Mouse (Mus musculus) embryonic facial prominence, embryonic 15.5 days (tissue): ENCODE results near the gene Med13l. TPM values are rescaled to one million over a fixed set of nuclear protein-coding genes. Genes with fewer than 3 reads are reported as not detected.

Source experiments
- ATAC-seq: fragments of 200-750 bp; cut with Nextera tagmentation; 2 replicates; pipeline ENCODE4 v1.8.0; 2017; ENCODE audit warnings: low read depth, moderate TSS enrichment; ENCODE audit not compliant: insufficient number of reproducible peaks, low FRiP score, low TSS enrichment
- H3K27ac ChIP-seq: fragments of 300-500 bp; sonication (generic); replicated peaks from 2 replicates; pipeline ENCODE4 v1.5.1; 2015; ENCODE audit warnings: mild to moderate bottlenecking, inconsistent platforms
- H3K27me3 ChIP-seq: fragments of 300-500 bp; sonication (generic); 2 replicates; pipeline ENCODE4 v1.6.1; 2015; ENCODE audit warnings: inconsistent platforms
- H3K36me3 ChIP-seq: fragments of 300-500 bp; sonication (generic); 2 replicates; pipeline ENCODE4 v1.6.1; 2015; ENCODE audit warnings: mild to moderate bottlenecking, inconsistent platforms
- H3K4me1 ChIP-seq: fragments of 300-500 bp; sonication (generic); 2 replicates; pipeline ENCODE4 v1.6.1; 2015; ENCODE audit warnings: inconsistent platforms
- H3K4me2 ChIP-seq: fragments of 300-500 bp; sonication (generic); replicated peaks from 2 replicates; pipeline ENCODE4 v1.6.1; 2015; ENCODE audit warnings: mild to moderate bottlenecking, inconsistent platforms
- H3K4me3 ChIP-seq: fragments of 300-500 bp; sonication (generic); replicated peaks from 2 replicates; pipeline ENCODE4 v1.5.1; 2015; ENCODE audit warnings: mild to moderate bottlenecking, inconsistent platforms
- H3K9ac ChIP-seq: fragments of 300-500 bp; sonication (generic); 2 replicates; pipeline ENCODE4 v1.6.1; 2015; ENCODE audit warnings: inconsistent platforms
- H3K9me3 ChIP-seq: fragments of 300-500 bp; sonication (generic); replicated peaks from 2 replicates; pipeline ENCODE4 v1.6.1; 2016; ENCODE audit warnings: inconsistent platforms
- WGBS: fragments of 180-500 bp; shearing (Covaris S2); methylation state at CpG from one replicate; pipeline ENCODE4 v1.1.7; 2015; 5-methylcytosine and 5-hydroxymethylcytosine counted together
- polyA plus RNA-seq: library from polyadenylated mRNA; unstranded; fragments of >200 nt; fragmentation: Nextera tagmentation; extraction: Ambion mirVana; gene quantifications from 2 replicates; pipeline ENCODE4 v1.2.1, GENCODE M21; 2015

Med13l gene
- 14.8 and 15.0 TPM in 2 replicates for polyA plus RNA-seq

- 1% methylated on average over 49 of the region's 120 CpGs for WGBS
- Histone ChIP-seq H3K9me3 (no peaks in the 10 kb centered on the region), H3K4me3 (peak within 1 kb of the TSS; percentile 76), H3K36me3 (no peaks in the 10 kb centered on the region), H3K4me2 (peak within 1 kb of the TSS; percentile 75), H3K9ac (peak within 1 kb of the TSS; percentile 87), H3K27ac (peak within 1 kb of the TSS; percentile 98), H3K27me3 (peaks cover 21% of the 10 kb centered on the region), H3K4me1 (peaks cover 31% of the 10 kb centered on the region)
- peak; percentile 68 for ATAC-seq
Measured at GRCm38 (mm10) chr5:118560385-118561085, at the start of gene Med13l. Med13l (plus strand) TSS chr5:118560679.

- Histone ChIP-seq H3K4me2 (no peak overlapping the region), H3K36me3 (no peaks in the 10 kb centered on the region), H3K9me3 (no peaks in the 10 kb centered on the region), H3K9ac (no peak overlapping the region), H3K4me3 (no peak overlapping the region), H3K27me3 (no peaks in the 10 kb centered on the region), H3K4me1 (peaks cover 31% of the 10 kb centered on the region), H3K27ac (no peak overlapping the region)
- 81% methylated on average over 4 of the region's 4 CpGs for WGBS
- no peak for ATAC-seq
Measured at GRCm38 (mm10) chr5:118510969-118511368, 49.5 kb upstream of the Med13l start.

GRCm38 (mm10) chr5:118513005-118513404 lies 47.5 kb upstream of the Med13l start:
- Histone ChIP-seq H3K9me3 (no peaks in the 10 kb centered on the region), H3K4me1 (peaks cover 42% of the 10 kb centered on the region), H3K4me2 (peak overlapping the region; percentile 54; the same call in 1 of the 2 replicates), H3K36me3 (no peaks in the 10 kb centered on the region), H3K4me3 (no peak overlapping the region), H3K9ac (no peak overlapping the region), H3K27ac (no peak overlapping the region), H3K27me3 (no peaks in the 10 kb centered on the region)
- 43% methylated on average over 1 of the region's 1 CpGs for WGBS
- no peak for ATAC-seq

- Histone ChIP-seq H3K4me1 (peaks cover 47% of the 10 kb centered on the region), H3K4me3 (peak overlapping the region; percentile 38), H3K9ac (no peak overlapping the region; the same call in 1 of the 2 replicates), H3K4me2 (peak overlapping the region; percentile 54), H3K27ac (peak overlapping the region; percentile 93), H3K27me3 (no peaks in the 10 kb centered on the region), H3K36me3 (no peaks in the 10 kb centered on the region), H3K9me3 (no peaks in the 10 kb centered on the region)
- 1% methylated on average over 43 of the region's 43 CpGs for WGBS
- peak; percentile 74 for ATAC-seq
Measured at GRCm38 (mm10) chr5:118513629-118514526, 46.6 kb upstream of the Med13l start.

GRCm38 (mm10) chr5:118514527-118514831 lies 46.0 kb upstream of the Med13l start:
- Histone ChIP-seq H3K36me3 (no peaks in the 10 kb centered on the region), H3K9ac (no peak overlapping the region), H3K27me3 (no peaks in the 10 kb centered on the region), H3K4me1 (peaks cover 49% of the 10 kb centered on the region), H3K27ac (peak overlapping the region; percentile 93), H3K4me2 (peak overlapping the region; percentile 54), H3K4me3 (peak overlapping the region; percentile 38), H3K9me3 (no peaks in the 10 kb centered on the region)
- no peak for ATAC-seq
- WGBS, result 6% methylated on average over 9 of the region's 9 CpGs

GRCm38 (mm10) chr5:118514842-118515241 lies 45.6 kb upstream of the Med13l start:
- Histone ChIP-seq H3K4me3 (peak overlapping the region; percentile 38), H3K27me3 (no peaks in the 10 kb centered on the region), H3K36me3 (no peaks in the 10 kb centered on the region), H3K4me2 (peak overlapping the region; percentile 54), H3K9ac (no peak overlapping the region), H3K27ac (peak overlapping the region; percentile 93), H3K4me1 (peaks cover 49% of the 10 kb centered on the region), H3K9me3 (no peaks in the 10 kb centered on the region)
- WGBS, result 16% methylated on average over 5 of the region's 5 CpGs
- no peak for ATAC-seq

- Histone ChIP-seq H3K4me3 (0 out of 2 replicates have a peak overlapping the region, but pooled peaks have one; percentile 38), H3K9ac (no peak overlapping the region), H3K4me2 (peak overlapping the region; percentile 54), H3K36me3 (no peaks in the 10 kb centered on the region), H3K27me3 (no peaks in the 10 kb centered on the region), H3K9me3 (no peaks in the 10 kb centered on the region), H3K27ac (peak overlapping the region; percentile 93), H3K4me1 (peaks cover 49% of the 10 kb centered on the region)
- ATAC-seq, result peak; percentile 83
- 5% methylated on average over 11 of the region's 11 CpGs for WGBS
Measured at GRCm38 (mm10) chr5:118515280-118515721, 45.2 kb upstream of the Med13l start.

GRCm38 (mm10) chr5:118516066-118516465 lies 44.4 kb upstream of the Med13l start:
- peak overlapping the region; percentile 93 for H3K27ac ChIP-seq
- peaks cover 49% of the 10 kb centered on the region for H3K4me1 ChIP-seq
- 0 out of 2 replicates have a peak overlapping the region, but pooled peaks have one; percentile 54 for H3K4me2 ChIP-seq

GRCm38 (mm10) chr5:118516470-118516869 lies 44.0 kb upstream of the Med13l start:
- Histone ChIP-seq H3K4me1 (peaks cover 49% of the 10 kb centered on the region), H3K4me3 (no peak overlapping the region), H3K36me3 (no peaks in the 10 kb centered on the region), H3K9ac (no peak overlapping the region), H3K9me3 (no peaks in the 10 kb centered on the region), H3K27ac (peak overlapping the region; percentile 93), H3K4me2 (no peak overlapping the region), H3K27me3 (no peaks in the 10 kb centered on the region)
- WGBS, result 44% methylated on average over 6 of the region's 6 CpGs
- no peak for ATAC-seq

More at GRCm38 (mm10) chr5:118516066-118516465, 44.4 kb upstream of the Med13l start:
- WGBS, result 66% methylated on average over 6 of the region's 6 CpGs
- ATAC-seq, result no peak
- no peak overlapping the region for H3K9ac ChIP-seq
- no peaks in the 10 kb centered on the region for H3K36me3 ChIP-seq
- no peaks in the 10 kb centered on the region for H3K27me3 ChIP-seq
- no peak overlapping the region for H3K4me3 ChIP-seq
- H3K9me3 ChIP-seq, result no peaks in the 10 kb centered on the region

- no peaks in the 10 kb centered on the region for H3K36me3 ChIP-seq
- no peaks in the 10 kb centered on the region for H3K27me3 ChIP-seq
- no peak overlapping the region for H3K4me3 ChIP-seq
- H3K4me1 ChIP-seq, result peaks cover 23% of the 10 kb centered on the region
- no peak for ATAC-seq
- H3K27ac ChIP-seq, result no peak overlapping the region
- H3K4me2 ChIP-seq, result no peak overlapping the region
- 60% methylated on average over 3 of the region's 3 CpGs for WGBS
- H3K9me3 ChIP-seq, result no peaks in the 10 kb centered on the region
- no peak overlapping the region for H3K9ac ChIP-seq
Measured at GRCm38 (mm10) chr5:118520457-118520856, 40.0 kb upstream of the Med13l start.

- peaks cover 20% of the 10 kb centered on the region for H3K4me1 ChIP-seq
- no peak overlapping the region for H3K4me2 ChIP-seq
- no peaks in the 10 kb centered on the region for H3K9me3 ChIP-seq
- ATAC-seq, result no peak
- WGBS, result 40% methylated on average over 7 of the region's 7 CpGs
- H3K4me3 ChIP-seq, result no peak overlapping the region
- H3K27me3 ChIP-seq, result no peaks in the 10 kb centered on the region
- no peak overlapping the region for H3K27ac ChIP-seq
- no peaks in the 10 kb centered on the region for H3K36me3 ChIP-seq
- no peak overlapping the region for H3K9ac ChIP-seq
Measured at GRCm38 (mm10) chr5:118524400-118524799, 36.1 kb upstream of the Med13l start.
